Mouse (Mus musculus) bone marrow macrophage, adult 2 months (primary cell): ENCODE data around the gene Krtap1-4. TPM values are rescaled to one million over a fixed set of nuclear protein-coding genes. Genes with fewer than 3 reads are reported as not detected.

Experiments
- H3K27ac ChIP-seq: 2 replicates; pipeline ENCODE4 v1.5.1; 2012; ENCODE audit warnings: low read depth, low read length; ENCODE audit not compliant: insufficient read depth
- H3K4me1 ChIP-seq: 2 replicates; pipeline ENCODE4 v1.6.1; 2012; ENCODE audit warnings: low read length; ENCODE audit not compliant: control insufficient read depth, insufficient read depth
- H3K4me3 ChIP-seq: 2 replicates; pipeline ENCODE4 v1.5.1; 2012; ENCODE audit warnings: mild to moderate bottlenecking, low read length, moderate library complexity; ENCODE audit not compliant: insufficient read depth
- CTCF ChIP-seq: IDR thresholded peaks from 2 replicates; pipeline ENCODE4 v1.5.1; 2012; ENCODE audit warnings: low read depth, mild to moderate bottlenecking, low read length, moderate library complexity
- POLR2A ChIP-seq: IDR thresholded peaks from 2 replicates; pipeline ENCODE4 v1.6.1; 2012; ENCODE audit warnings: mild to moderate bottlenecking, low read depth, low read length, borderline replicate concordance
- polyA plus RNA-seq: library from polyadenylated mRNA; stranded (reverse); fragments of >200 nt; gene quantifications from 2 replicates; pipeline ENCODE4 v1.2.4, GENCODE M21; 2012; ENCODE audit not compliant: missing spikeins, insufficient read depth, insufficient read length

Krtap1-4 gene
- polyA plus RNA-seq, 1 experiment: not detected

GRCm38 (mm10) chr11:99556753-99557152 is 26.7 kb downstream of the Krtap1-4 start, which contains the start of gene Krtap3-2:
Gene Krtap3-2, minus strand, starts transcription at chr11:99556853.
- no peak within 1 kb of the TSS for H3K4me3 ChIP-seq
- H3K27ac ChIP-seq: no peak within 1 kb of the TSS
- no peaks in the 10 kb centered on the region for H3K4me1 ChIP-seq
- TF ChIP-seq POLR2A (no peak), CTCF (no peak)

- Histone ChIP-seq H3K4me3 (no peak overlapping the region), H3K27ac (no peak overlapping the region), H3K4me1 (no peaks in the 10 kb centered on the region)
- no peak for TF ChIP-seq POLR2A
- no peak for TF ChIP-seq CTCF
These were observed 27.3 kb downstream of the Krtap1-4 start for GRCm38 (mm10) chr11:99556195-99556594.

GRCm38 (mm10) chr11:99550765-99551164 is 32.7 kb downstream of the Krtap1-4 start, which contains the start of gene Krtap3-3:
Gene Krtap3-3, minus strand, starts transcription at chr11:99550865.
- no peak within 1 kb of the TSS for H3K27ac ChIP-seq
- no peak for TF ChIP-seq CTCF
- TF ChIP-seq POLR2A: no peak
- no peaks in the 10 kb centered on the region for H3K4me1 ChIP-seq
- no peak within 1 kb of the TSS for H3K4me3 ChIP-seq

- no peak overlapping the region for H3K27ac ChIP-seq
- TF ChIP-seq CTCF (no peak), POLR2A (no peak)
- H3K4me1 ChIP-seq: no peaks in the 10 kb centered on the region
- H3K4me3 ChIP-seq: no peak overlapping the region
These were observed 35.6 kb downstream of the Krtap1-4 start for GRCm38 (mm10) chr11:99547892-99548291.

- H3K4me1 ChIP-seq: no peaks in the 10 kb centered on the region
- H3K27ac ChIP-seq: no peak overlapping the region
- TF ChIP-seq POLR2A (no peak), CTCF (no peak)
- no peak overlapping the region for H3K4me3 ChIP-seq
These were observed 43.7 kb downstream of the Krtap1-4 start for GRCm38 (mm10) chr11:99539721-99540120.

Other genes with a start within 250 kb of the Krtap1-4 start
- not detected in 2 replicates for gene Krt26, start 245.7 kb downstream of the Krtap1-4 start, polyA plus RNA-seq
- not detected in 2 replicates for gene Krt27, start 232.6 kb downstream of the Krtap1-4 start, polyA plus RNA-seq
- gene Krt28, start 208.8 kb downstream of the Krtap1-4 start, polyA plus RNA-seq: not detected in 2 replicates
- 5.0 and 6.4 TPM in 2 replicates for gene Krt10, start 194.3 kb downstream of the Krtap1-4 start, polyA plus RNA-seq
- not detected in 2 replicates for gene Krt12, start 161.4 kb downstream of the Krtap1-4 start, polyA plus RNA-seq
- not detected in 2 replicates for gene Krt20, start 145.5 kb downstream of the Krtap1-4 start, polyA plus RNA-seq
- gene Krt23, start 90.5 kb downstream of the Krtap1-4 start, polyA plus RNA-seq: not detected in 2 replicates
- gene Krt39, start 62.3 kb downstream of the Krtap1-4 start, polyA plus RNA-seq: not detected in 2 replicates
- not detected in 2 replicates for gene Krt40, start 40.5 kb downstream of the Krtap1-4 start, polyA plus RNA-seq
- gene Krtap3-3, start 32.8 kb downstream of the Krtap1-4 start, polyA plus RNA-seq: not detected in 2 replicates
- not detected in 2 replicates for gene Krtap3-2, start 26.8 kb downstream of the Krtap1-4 start, polyA plus RNA-seq
- not detected in 2 replicates for gene Gm11939, start 24.2 kb downstream of the Krtap1-4 start, polyA plus RNA-seq
- not detected in 2 replicates for gene Krtap3-1, start 17.0 kb downstream of the Krtap1-4 start, polyA plus RNA-seq
- gene Krtap1-5, start 2.6 kb downstream of the Krtap1-4 start, polyA plus RNA-seq: not detected in 2 replicates
- not detected in 2 replicates for gene Krtap1-3, start 7.7 kb upstream of the Krtap1-4 start, polyA plus RNA-seq
- gene Krtap9-3, start 14.5 kb upstream of the Krtap1-4 start, polyA plus RNA-seq: not detected in 2 replicates
- gene Gm11938, start 19.7 kb upstream of the Krtap1-4 start, polyA plus RNA-seq: not detected in 2 replicates
- gene Gm11937, start 26.5 kb upstream of the Krtap1-4 start, polyA plus RNA-seq: not detected in 2 replicates
- not detected in 2 replicates for gene Krtap2-4, start 31.2 kb upstream of the Krtap1-4 start, polyA plus RNA-seq
- gene Gm11562, start 36.8 kb upstream of the Krtap1-4 start, polyA plus RNA-seq: not detected in 2 replicates
- gene Krtap4-1, start 44.6 kb upstream of the Krtap1-4 start, polyA plus RNA-seq: not detected in 2 replicates
- gene Krtap4-2, start 51.4 kb upstream of the Krtap1-4 start, polyA plus RNA-seq: not detected in 2 replicates
- gene Krtap4-7, start 60.4 kb upstream of the Krtap1-4 start, polyA plus RNA-seq: not detected in 2 replicates
- not detected in 2 replicates for gene Gm11555, start 66.6 kb upstream of the Krtap1-4 start, polyA plus RNA-seq
- not detected in 2 replicates for gene Gm11563, start 75.3 kb upstream of the Krtap1-4 start, polyA plus RNA-seq
- not detected in 2 replicates for gene Krtap4-6, start 82.3 kb upstream of the Krtap1-4 start, polyA plus RNA-seq
- gene Gm14190, start 107.1 kb upstream of the Krtap1-4 start, polyA plus RNA-seq: not detected in 2 replicates
- gene Gm14180, start 150.6 kb upstream of the Krtap1-4 start, polyA plus RNA-seq: not detected in 2 replicates
- gene Gm11595, start 189.3 kb upstream of the Krtap1-4 start, polyA plus RNA-seq: not detected in 2 replicates
- not detected in 2 replicates for gene Krtap4-8, start 197.1 kb upstream of the Krtap1-4 start, polyA plus RNA-seq
- not detected in 2 replicates for gene Krtap4-9, start 201.5 kb upstream of the Krtap1-4 start, polyA plus RNA-seq
- not detected in 2 replicates for gene Gm11596, start 209.8 kb upstream of the Krtap1-4 start, polyA plus RNA-seq
- gene Gm11569, start 215.3 kb upstream of the Krtap1-4 start, polyA plus RNA-seq: not detected in 2 replicates
- gene Gm11554, start 220.8 kb upstream of the Krtap1-4 start, polyA plus RNA-seq: not detected in 2 replicates
- not detected in 2 replicates for gene Krtap4-13, start 226.2 kb upstream of the Krtap1-4 start, polyA plus RNA-seq
- gene Gm11564, start 232.0 kb upstream of the Krtap1-4 start, polyA plus RNA-seq: not detected in 2 replicates